Mouse (Mus musculus): ENCODE measurements around the gene Mroh2b. TPM values are rescaled to one million over a fixed set of nuclear protein-coding genes. Genes with fewer than 3 reads are reported as not detected.

Mroh2b gene
- polyA plus RNA-seq, 1 experiment from 2014 or later = not detected

Other genes starting within 250 kb of the Mroh2b start
- gene C6, start 171.6 kb upstream of the Mroh2b start, polyA plus RNA-seq (2015; fragmentation: Nextera tagmentation; extraction: Ambion mirVana) = 0.16 and 0.24 TPM in 2 replicates
- gene C7, start 165.0 kb downstream of the Mroh2b start, polyA plus RNA-seq (2015; fragmentation: Nextera tagmentation; extraction: Ambion mirVana) = 0.05 and 0.06 TPM in 2 replicates
- gene Card6, start 209.8 kb downstream of the Mroh2b start, polyA plus RNA-seq (2015; fragmentation: Nextera tagmentation; extraction: Ambion mirVana) = 1.5 and 2.1 TPM in 2 replicates
- 432 and 438 TPM in 2 replicates for gene Rpl37, start 217.9 kb downstream of the Mroh2b start, polyA plus RNA-seq (2015; fragmentation: Nextera tagmentation; extraction: Ambion mirVana)
- 23.1 and 24.9 TPM in 2 replicates for gene Prkaa1, start 245.1 kb downstream of the Mroh2b start, polyA plus RNA-seq (2015; fragmentation: Nextera tagmentation; extraction: Ambion mirVana)